In genomic region chr2:121452990-121453389, GRCm38 (mm10) we compare ENCODE assay signal across 8 mouse cellular contexts. TPM values are rescaled to one million over a fixed set of nuclear protein-coding genes. Genes with fewer than 3 reads are reported as not detected.
DNase-seq lines count a peak whose midpoint lies in the region; ATAC-seq lines count a peak whose summit lies in the region.

Gene Hypk (plus strand): TSS chr2:121453290.

- no peak within 1 kb of the TSS for H3K4me2 ChIP-seq in kidney, embryonic 16.5 days (replicated peaks; ENCODE audit: low read depth, low read length)
- no peak within 1 kb of the TSS for H3K4me2 ChIP-seq in intestine, embryonic 16.5 days (ENCODE audit: low read depth, low read length)
- no peak within 1 kb of the TSS for H3K4me2 ChIP-seq in midbrain, embryonic 11.5 days

- H3K9me3 ChIP-seq in kidney, embryonic 16.5 days (ENCODE audit: low read length): no peaks in the 10 kb centered on the region
- H3K9me3 ChIP-seq in intestine, embryonic 16.5 days (ENCODE audit: control insufficient read depth, low read length): no peaks in the 10 kb centered on the region
- no peaks in the 10 kb centered on the region for H3K9me3 ChIP-seq in midbrain, embryonic 11.5 days (ENCODE audit: control insufficient read depth, low read length)

- H3K9ac ChIP-seq in kidney, embryonic 16.5 days (replicated peaks; ENCODE audit: low read length): no peak within 1 kb of the TSS
- H3K9ac ChIP-seq in intestine, embryonic 16.5 days (ENCODE audit: low read depth, low read length): no peak within 1 kb of the TSS
- no peak within 1 kb of the TSS for H3K9ac ChIP-seq in midbrain, embryonic 11.5 days (ENCODE audit: low read length)

- peaks cover 29% of the 10 kb centered on the region for H3K4me1 ChIP-seq in kidney, embryonic 16.5 days (ENCODE audit: insufficient read depth, low read length)
- peaks cover 23% of the 10 kb centered on the region for H3K4me1 ChIP-seq in intestine, embryonic 16.5 days (ENCODE audit: control insufficient read depth, insufficient read depth, low read length)
- peaks cover 21% of the 10 kb centered on the region for H3K4me1 ChIP-seq in midbrain, embryonic 11.5 days (ENCODE audit: control insufficient read depth, insufficient read depth, low read length)

- no peak for DNase-seq in kidney, adult 9 months
- DNase-seq in adrenal gland, postnatal 4 days (ENCODE audit: low spot score in 2 of 2): no peak
- no peak for DNase-seq in gastrocnemius, postnatal 25 days
- DNase-seq in midbrain, embryonic 11.5 days (ENCODE audit: low spot score, missing footprints): no peak
- DNase-seq in c-Kit-positive CD71-positive TER-119-positive erythroid progenitor cells, embryonic 14.5 days (ENCODE audit: low spot score): no peak
- DNase-seq in yolk sac, embryonic 10.5 days (ENCODE audit: low spot score): no peak

- no peaks in the 10 kb centered on the region for H3K27me3 ChIP-seq in kidney, embryonic 16.5 days (ENCODE audit: insufficient read depth, low read length)
- H3K27me3 ChIP-seq in intestine, embryonic 16.5 days (replicated peaks; ENCODE audit: control insufficient read depth, insufficient read depth, low read length): no peaks in the 10 kb centered on the region
- H3K27me3 ChIP-seq in midbrain, embryonic 11.5 days (ENCODE audit: control insufficient read depth, insufficient read depth, low read length): no peaks in the 10 kb centered on the region

- no peak within 1 kb of the TSS for H3K4me3 ChIP-seq in kidney, embryonic 16.5 days (ENCODE audit: low read length)
- H3K4me3 ChIP-seq in intestine, embryonic 16.5 days (ENCODE audit: low read length): no peak within 1 kb of the TSS
- no peak within 1 kb of the TSS for H3K4me3 ChIP-seq in midbrain, embryonic 11.5 days (ENCODE audit: low read depth, low read length)

- no peak within 1 kb of the TSS for H3K27ac ChIP-seq in kidney, embryonic 16.5 days (ENCODE audit: low read length)
- H3K27ac ChIP-seq in intestine, embryonic 16.5 days (ENCODE audit: low read length): no peak within 1 kb of the TSS
- no peak within 1 kb of the TSS for H3K27ac ChIP-seq in midbrain, embryonic 11.5 days (ENCODE audit: low read depth, low read length)

- peaks cover 27% of the 10 kb centered on the region for H3K36me3 ChIP-seq in kidney, embryonic 16.5 days (ENCODE audit: insufficient read depth, low read length)
- H3K36me3 ChIP-seq in intestine, embryonic 16.5 days (ENCODE audit: control insufficient read depth, insufficient read depth, low read length): no peaks in the 10 kb centered on the region; the same call in 1 of the 2 replicates
- H3K36me3 ChIP-seq in midbrain, embryonic 11.5 days (ENCODE audit: control insufficient read depth, insufficient read depth, low read length): 0 out of 2 replicates have a peak, but pooled peaks cover 5% of the 10 kb centered on the region

- 75% methylated on average over 4 of the region's 4 CpGs for WGBS in kidney, embryonic 16.5 days
- 69% methylated on average over 4 of the region's 4 CpGs for WGBS in intestine, embryonic 16.5 days
- 90% methylated on average over 4 of the region's 4 CpGs for WGBS in midbrain, embryonic 11.5 days

- ATAC-seq in kidney, embryonic 16.5 days (ENCODE audit: low FRiP score, low TSS enrichment): no peak
- ATAC-seq in intestine, embryonic 16.5 days: no peak
- ATAC-seq in midbrain, embryonic 11.5 days (ENCODE audit: low FRiP score): no peak

RNA-seq across cellular contexts. Expression of gene Hypk, which starts in this region (rescaled TPM):
- 104 and 106 TPM in 2 replicates for polyA plus RNA-seq in kidney, embryonic 16.5 days (2015; fragmentation: Nextera tagmentation; extraction: Ambion mirVana)
- total RNA-seq in adrenal gland, postnatal 4 days (2021): 10 to 100 TPM; 35.6 to 40.2 TPM
- 10 to 100 TPM; 14.2 to 20.2 TPM for total RNA-seq in gastrocnemius, postnatal 25 days (2021)
- 88.3 and 89.9 TPM in 2 replicates for polyA plus RNA-seq in intestine, embryonic 16.5 days (2015; fragmentation: Nextera tagmentation; extraction: Ambion mirVana)
- polyA plus RNA-seq in midbrain, embryonic 11.5 days (2014; fragmentation: Nextera tagmentation; extraction: Ambion mirVana): 118 and 128 TPM in 2 replicates
